Mouse (Mus musculus) intestine, postnatal 0 days (tissue): Measurements from ENCODE around the gene 4930447C04Rik. TPM values are rescaled to one million over a fixed set of nuclear protein-coding genes. Genes with fewer than 3 reads are reported as not detected.
A peak's percentile ranks its signal among the peaks of the same experiment; 100 is the strongest.

Experiments used
- ATAC-seq: fragments of 200-750 bp; cut with Nextera tagmentation; 2 replicates; pipeline ENCODE4 v1.8.0; 2017; ENCODE audit warnings: mild to moderate bottlenecking, moderate TSS enrichment, moderate library complexity
- H3K27ac ChIP-seq: fragments of 300-500 bp; sonication (generic); 2 replicates; pipeline ENCODE4 v1.5.1; 2014; ENCODE audit warnings: mild to moderate bottlenecking, low read depth, low read length, moderate library complexity
- H3K27me3 ChIP-seq: fragments of 300-500 bp; sonication (generic); replicated peaks from 2 replicates; pipeline ENCODE4 v1.6.1; 2014; ENCODE audit warnings: low read length, mixed read lengths; ENCODE audit not compliant: control insufficient read depth, insufficient read depth
- H3K36me3 ChIP-seq: fragments of 300-500 bp; sonication (generic); 2 replicates; pipeline ENCODE4 v1.6.1; 2014; ENCODE audit warnings: mild to moderate bottlenecking, moderate library complexity; ENCODE audit not compliant: control insufficient read depth, insufficient read depth
- H3K4me1 ChIP-seq: fragments of 300-500 bp; sonication (generic); replicated peaks from 2 replicates; pipeline ENCODE4 v1.6.1; 2014; ENCODE audit warnings: antibody characterized with exemption, low read length, mixed read lengths; ENCODE audit not compliant: control insufficient read depth, insufficient read depth
- H3K4me2 ChIP-seq: fragments of 300-500 bp; sonication (generic); replicated peaks from 2 replicates; pipeline ENCODE4 v1.6.1; 2014; ENCODE audit warnings: low read depth, mild to moderate bottlenecking, moderate library complexity
- H3K4me3 ChIP-seq: fragments of 300-500 bp; sonication (generic); 2 replicates; pipeline ENCODE4 v1.5.1; 2014; ENCODE audit warnings: low read depth, low read length
- H3K9ac ChIP-seq: fragments of 300-500 bp; sonication (generic); 2 replicates; pipeline ENCODE4 v1.6.1; 2014; ENCODE audit warnings: mild to moderate bottlenecking, low read depth, low read length
- H3K9me3 ChIP-seq: fragments of 300-500 bp; sonication (generic); 2 replicates; pipeline ENCODE4 v1.6.1; 2016; ENCODE audit warnings: mixed run types; ENCODE audit not compliant: control insufficient read depth
- CTCF ChIP-seq: sonication (generic); IDR thresholded peaks from 2 replicates; pipeline ENCODE4 v1.5.1; 2016; ENCODE audit warnings: low read depth, mild to moderate bottlenecking, control low read depth, antibody characterized with exemption, moderate library complexity
- WGBS: fragments of 180-500 bp; shearing (Covaris S2); extraction: QIAGEN DNeasy Blood & Tissue Kit; methylation state at CpG from one replicate; pipeline ENCODE4 v1.1.7; 2014; 5-methylcytosine and 5-hydroxymethylcytosine counted together
- polyA plus RNA-seq: library from polyadenylated mRNA; unstranded; fragments of >200 nt; fragmentation: Nextera tagmentation; extraction: Ambion mirVana; gene quantifications from 2 replicates; pipeline ENCODE4 v1.2.1, GENCODE M21; 2015

4930447C04Rik gene
- polyA plus RNA-seq, 1 experiment from 2014 or later = 0.59 TPM

DNA sequence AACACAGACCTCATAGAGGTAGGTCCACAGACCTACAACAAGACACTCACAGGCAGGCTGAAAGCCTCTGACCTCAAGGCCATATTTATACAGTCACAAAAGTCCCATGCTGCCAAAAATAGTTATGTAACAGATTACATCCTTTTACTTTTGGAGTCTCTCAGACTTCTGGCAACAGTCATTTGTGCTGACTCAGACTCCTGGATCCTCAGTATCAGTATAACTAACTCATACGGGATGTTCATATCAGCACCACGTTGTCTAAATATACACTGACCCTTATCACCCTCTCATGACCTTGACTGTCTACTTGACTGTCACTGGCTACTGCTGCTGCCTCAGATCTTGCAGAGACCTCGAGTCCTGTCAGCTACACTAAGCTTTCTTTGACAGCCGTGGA is 14.3 kb upstream of the 4930447C04Rik start:
- Histone ChIP-seq H3K4me1 (no peaks in the 10 kb centered on the region), H3K4me3 (no peak overlapping the region), H3K9me3 (no peaks in the 10 kb centered on the region), H3K4me2 (no peak overlapping the region), H3K27ac (no peak overlapping the region), H3K36me3 (no peaks in the 10 kb centered on the region), H3K9ac (no peak overlapping the region), H3K27me3 (peaks cover 10% of the 10 kb centered on the region)
- no peak for TF ChIP-seq CTCF
- 32% methylated on average over 4 of the region's 4 CpGs for WGBS
- no peak for ATAC-seq

DNA sequence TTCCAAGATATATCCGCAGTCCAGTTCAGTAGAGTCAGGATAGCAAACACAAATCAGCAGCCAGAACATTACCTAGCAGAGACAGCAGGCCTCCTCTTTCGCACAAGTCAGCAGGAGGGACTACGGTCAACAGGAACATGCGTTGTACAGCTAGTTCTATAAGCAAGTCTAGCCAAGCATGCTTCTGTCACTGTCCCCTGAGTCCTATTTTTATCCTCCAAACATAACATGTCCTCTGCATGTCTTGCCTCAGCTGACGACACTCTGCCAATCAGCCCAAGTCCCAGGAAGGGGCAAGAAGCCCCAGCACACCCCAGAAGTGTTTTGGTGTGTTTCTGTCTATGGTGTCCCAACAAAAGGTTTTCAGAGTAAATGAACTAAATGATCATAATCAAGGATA is 13.3 kb upstream of the 4930447C04Rik start:
- H3K4me2 ChIP-seq = no peak overlapping the region
- no peaks in the 10 kb centered on the region for H3K4me1 ChIP-seq
- WGBS = 82% methylated on average over 5 of the region's 5 CpGs
- H3K27ac ChIP-seq = no peak overlapping the region
- H3K27me3 ChIP-seq = peaks cover 17% of the 10 kb centered on the region
- no peak overlapping the region for H3K9ac ChIP-seq
- no peak overlapping the region for H3K4me3 ChIP-seq
- H3K36me3 ChIP-seq = no peaks in the 10 kb centered on the region
- no peak for TF ChIP-seq CTCF
- H3K9me3 ChIP-seq = no peaks in the 10 kb centered on the region
- no peak for ATAC-seq

DNA sequence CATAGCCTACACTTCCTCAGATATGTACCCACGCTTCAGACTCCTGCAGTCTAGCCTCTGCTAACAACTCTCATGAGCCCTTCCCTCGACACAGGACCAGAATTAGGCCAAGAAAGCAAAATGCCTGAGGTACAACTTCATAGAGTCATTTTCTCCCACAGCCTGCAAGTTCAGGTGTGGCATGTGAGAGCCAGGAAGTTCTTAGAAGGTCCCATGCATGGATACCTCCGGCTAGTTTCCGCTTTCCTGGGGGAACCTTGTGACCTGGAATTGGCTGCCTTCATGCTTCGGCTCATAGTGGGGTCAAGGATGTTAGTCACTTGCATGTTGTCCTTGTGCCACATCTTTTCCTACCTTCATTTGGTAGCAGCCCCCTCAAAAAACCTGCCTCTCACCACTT is 12.5 kb upstream of the 4930447C04Rik start:
- no peaks in the 10 kb centered on the region for H3K36me3 ChIP-seq
- no peak overlapping the region for H3K9ac ChIP-seq
- H3K4me1 ChIP-seq = no peaks in the 10 kb centered on the region
- peaks cover 22% of the 10 kb centered on the region for H3K27me3 ChIP-seq
- H3K27ac ChIP-seq = no peak overlapping the region
- WGBS = 76% methylated on average over 5 of the region's 5 CpGs
- TF ChIP-seq CTCF = no peak
- no peak overlapping the region for H3K4me3 ChIP-seq
- H3K4me2 ChIP-seq = no peak overlapping the region
- ATAC-seq = no peak
- no peaks in the 10 kb centered on the region for H3K9me3 ChIP-seq

DNA sequence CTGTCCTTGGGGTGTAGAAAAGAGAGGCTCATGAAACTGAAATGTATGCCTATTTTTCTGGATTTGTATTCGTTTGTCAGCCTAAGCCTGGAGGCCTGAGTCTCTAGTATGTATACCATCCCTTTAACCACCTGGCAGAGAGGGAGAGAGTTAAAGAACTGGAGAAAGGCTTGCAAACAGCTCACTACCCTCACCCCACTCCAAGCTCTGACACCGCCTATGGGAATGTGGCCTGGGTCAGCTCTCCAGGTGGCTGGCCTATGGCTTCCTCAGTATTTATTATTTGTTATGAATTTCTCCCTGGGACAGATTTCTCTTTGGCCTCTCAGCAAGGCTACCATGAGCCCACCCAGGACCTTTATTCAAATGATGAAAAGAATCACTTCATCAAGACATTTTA is 6.8 kb upstream of the 4930447C04Rik start:
- no peak for ATAC-seq
- no peak overlapping the region for H3K27ac ChIP-seq
- H3K9me3 ChIP-seq = no peaks in the 10 kb centered on the region
- H3K36me3 ChIP-seq = no peaks in the 10 kb centered on the region
- 24% methylated on average over 2 of the region's 2 CpGs for WGBS
- no peak overlapping the region for H3K4me2 ChIP-seq
- no peak for TF ChIP-seq CTCF
- H3K9ac ChIP-seq = no peak overlapping the region
- H3K4me3 ChIP-seq = no peak overlapping the region
- H3K4me1 ChIP-seq = no peaks in the 10 kb centered on the region
- peaks cover 72% of the 10 kb centered on the region for H3K27me3 ChIP-seq

DNA sequence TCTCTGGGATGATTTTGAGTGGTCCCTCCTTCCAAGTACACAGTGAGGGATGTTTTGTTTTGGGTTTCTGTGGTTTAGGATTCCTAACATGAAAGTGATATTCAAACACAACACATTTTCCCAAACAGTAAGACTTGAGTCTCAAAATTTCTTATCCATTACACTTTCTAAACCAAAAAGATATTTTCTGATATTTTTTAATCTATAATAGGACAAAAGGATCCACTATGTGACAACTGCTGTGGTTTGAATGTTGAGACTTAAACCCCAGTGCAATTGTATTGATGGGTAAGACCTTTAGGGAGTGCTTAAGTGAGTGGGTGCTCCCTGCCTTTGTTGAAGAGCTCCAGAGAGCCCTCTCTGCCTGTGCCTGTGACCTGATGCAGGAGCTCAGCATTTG is 6.2 kb upstream of the 4930447C04Rik start:
- no peak for TF ChIP-seq CTCF
- H3K9me3 ChIP-seq = no peaks in the 10 kb centered on the region
- H3K4me1 ChIP-seq = no peaks in the 10 kb centered on the region
- no peak overlapping the region for H3K4me3 ChIP-seq
- H3K36me3 ChIP-seq = no peaks in the 10 kb centered on the region
- H3K27me3 ChIP-seq = peaks cover 77% of the 10 kb centered on the region
- ATAC-seq = no peak
- H3K27ac ChIP-seq = no peak overlapping the region
- no peak overlapping the region for H3K4me2 ChIP-seq
- no peak overlapping the region for H3K9ac ChIP-seq

DNA sequence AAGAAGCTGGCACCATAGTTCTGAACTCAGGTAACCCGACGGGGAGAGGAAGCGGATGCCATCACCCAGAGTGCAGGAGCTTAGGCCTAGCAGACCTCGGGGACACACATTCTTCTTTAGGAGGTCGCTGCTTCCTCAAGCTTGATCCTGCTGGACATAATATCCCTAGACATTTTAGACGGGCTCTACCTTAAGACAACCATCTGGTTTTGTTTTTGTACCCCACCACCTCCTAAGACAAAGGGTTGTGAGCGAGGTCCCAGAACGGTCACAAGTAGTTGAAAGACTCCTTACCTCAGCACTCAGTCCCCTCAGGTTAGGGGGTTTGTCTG is 5.5 kb upstream of the 4930447C04Rik start:
- H3K27ac ChIP-seq = no peak overlapping the region
- ATAC-seq = no peak
- no peaks in the 10 kb centered on the region for H3K4me1 ChIP-seq
- no peak overlapping the region for H3K9ac ChIP-seq
- no peaks in the 10 kb centered on the region for H3K36me3 ChIP-seq
- TF ChIP-seq CTCF = no peak
- peak overlapping the region; percentile 63; the same call in 1 of the 2 replicates for H3K4me2 ChIP-seq
- peak overlapping the region; percentile 36 for H3K4me3 ChIP-seq
- no peaks in the 10 kb centered on the region for H3K9me3 ChIP-seq
- WGBS = 9% methylated on average over 8 of the region's 8 CpGs
- H3K27me3 ChIP-seq = peaks cover 85% of the 10 kb centered on the region
